Mouse (Mus musculus) myocyte (in vitro differentiated cells): ENCODE measurements at regions not wholly inside any gene's neighbourhood (a gene's known extent, or its start where the extent isn't known, plus 50 kb on each side); places are given as distances from the start of the nearest gene placed in this dataset.

ENCODE experiments used
- CEBPB ChIP-seq: IDR thresholded peaks from 2 replicates; pipeline ENCODE4 v1.6.1; 2011; ENCODE audit warnings: mild to moderate bottlenecking, moderate library complexity; ENCODE audit not compliant: poor library complexity, insufficient read depth, severe bottlenecking
- MAX ChIP-seq: IDR thresholded peaks from one replicate; pipeline ENCODE4 v1.6.1; 2011; ENCODE audit warnings: low read depth, mild to moderate bottlenecking, control low read depth
- POLR2A ChIP-seq: IDR thresholded peaks from one replicate; pipeline ENCODE4 v1.6.1; 2011; ENCODE audit warnings: low read depth, mild to moderate bottlenecking, control low read depth, moderate library complexity; ENCODE audit not compliant: insufficient read length
- SRF ChIP-seq: IDR thresholded peaks from one replicate; pipeline ENCODE4 v1.6.1; 2011; ENCODE audit warnings: low read depth; ENCODE audit not compliant: control insufficient read depth, insufficient read length
- USF1 ChIP-seq: IDR thresholded peaks from one replicate; pipeline ENCODE4 v1.6.1; 2011; ENCODE audit warnings: low read depth, mild to moderate bottlenecking, control low read depth, moderate library complexity

- no peak for TF ChIP-seq POLR2A
- no peak for TF ChIP-seq USF1
- TF ChIP-seq MAX, result no peak
- no peak for TF ChIP-seq SRF
- TF ChIP-seq CEBPB, result no peak
Measured at GRCm38 (mm10) chr7:68843374-68843773, 94.3 kb upstream of the Arrdc4 start.
